Mouse (Mus musculus): ENCODE results near the gene Nfib.

The Nfib gene

DNA sequence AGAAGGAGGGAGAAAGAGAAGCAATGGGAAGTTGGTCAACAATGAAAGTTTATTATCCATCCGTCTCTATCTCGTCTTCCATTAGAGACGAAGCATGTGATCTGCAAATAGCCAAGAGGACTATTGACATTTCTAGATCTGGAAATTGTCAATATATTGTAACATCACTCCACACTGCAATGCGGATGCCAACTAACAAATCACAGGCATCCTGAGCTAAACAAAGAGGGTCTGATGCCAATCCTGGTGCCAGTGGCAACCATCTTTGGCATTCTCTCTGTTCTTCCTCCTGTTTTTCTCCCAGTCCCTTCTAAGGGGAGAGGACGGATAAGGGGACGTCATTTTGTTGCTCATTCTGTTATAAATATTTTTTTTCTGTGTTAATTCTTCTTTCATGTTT lies 209.9 kb downstream of the Nfib start:
- DNase-seq, result no peak

DNA sequence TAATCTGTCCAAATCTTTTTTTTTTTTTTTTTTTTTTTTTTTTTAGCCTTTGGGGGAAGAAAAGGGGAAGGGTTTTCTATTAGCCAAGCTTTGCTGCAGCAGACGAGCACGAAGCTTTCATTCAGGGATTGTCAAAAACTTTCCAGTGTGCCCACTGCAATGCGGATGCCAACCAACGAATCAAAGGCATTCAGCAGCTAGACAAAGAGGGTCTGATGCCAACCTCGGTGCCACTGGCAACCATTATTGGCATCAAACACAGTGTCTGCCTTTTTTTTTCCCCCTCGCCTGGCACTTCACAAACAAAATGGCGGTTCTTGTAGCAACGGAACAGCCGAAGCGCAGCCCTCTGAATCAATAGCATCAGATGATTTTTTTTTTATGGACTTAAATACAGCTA lies 210.7 kb downstream of the Nfib start:
- DNase-seq, result no peak

DNA sequence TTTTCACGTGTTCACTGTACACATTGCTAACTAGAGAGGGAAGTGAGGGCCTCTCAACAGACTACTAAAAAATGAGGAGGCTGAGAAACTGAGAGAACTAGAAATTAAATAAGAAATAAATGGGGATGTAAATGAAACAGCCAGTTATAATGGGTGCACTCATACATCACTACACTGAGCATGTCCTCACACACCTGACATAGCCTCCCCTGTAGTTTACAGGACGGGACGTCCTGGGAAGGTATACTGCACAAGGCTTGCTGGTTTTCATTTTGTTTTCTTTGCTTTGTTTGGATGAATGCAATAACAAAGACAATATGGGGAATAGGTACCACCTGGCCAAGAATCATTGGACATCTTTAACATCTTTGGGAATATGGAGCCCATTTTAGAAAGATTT lies 211.1 kb downstream of the Nfib start:
- DNase-seq, result no peak

DNA sequence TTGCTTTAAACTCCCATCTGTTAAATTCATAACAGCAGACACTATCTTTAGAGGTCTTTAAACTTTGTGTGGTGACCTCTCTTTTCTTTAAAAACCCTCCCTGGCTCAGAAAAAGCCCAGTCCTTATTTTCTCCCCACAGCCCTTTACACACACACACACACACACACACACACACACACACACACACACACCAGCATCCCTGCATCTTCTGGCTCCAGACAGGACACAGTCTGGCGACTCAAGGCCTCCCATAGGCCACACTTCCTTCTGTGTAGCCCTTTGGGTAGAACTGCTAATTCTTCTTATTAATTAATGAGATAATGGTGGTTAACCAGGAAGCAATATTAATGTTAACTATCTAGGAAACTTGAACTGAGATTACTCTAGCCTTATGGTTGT lies 211.7 kb downstream of the Nfib start:
- DNase-seq, result no peak

DNA sequence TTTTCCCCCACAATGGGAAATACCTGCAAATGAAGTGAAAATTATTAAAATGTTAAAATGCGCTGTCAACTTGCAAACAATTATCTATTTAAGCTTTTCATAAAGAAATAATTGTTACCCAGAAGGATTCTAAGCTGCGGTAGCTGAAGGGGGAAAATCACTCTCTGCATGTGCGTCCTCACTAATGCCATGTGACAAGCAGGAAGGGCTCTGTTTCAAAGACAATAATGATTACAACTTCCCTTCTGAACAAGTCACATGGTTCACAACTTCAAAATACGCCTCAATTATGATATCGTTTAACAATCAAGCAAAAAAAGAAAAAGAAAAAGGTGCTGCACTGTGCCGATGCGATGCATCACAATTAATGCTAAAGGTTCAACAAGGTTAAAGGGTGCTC lies 212.2 kb downstream of the Nfib start:
- no peak for DNase-seq

DNA sequence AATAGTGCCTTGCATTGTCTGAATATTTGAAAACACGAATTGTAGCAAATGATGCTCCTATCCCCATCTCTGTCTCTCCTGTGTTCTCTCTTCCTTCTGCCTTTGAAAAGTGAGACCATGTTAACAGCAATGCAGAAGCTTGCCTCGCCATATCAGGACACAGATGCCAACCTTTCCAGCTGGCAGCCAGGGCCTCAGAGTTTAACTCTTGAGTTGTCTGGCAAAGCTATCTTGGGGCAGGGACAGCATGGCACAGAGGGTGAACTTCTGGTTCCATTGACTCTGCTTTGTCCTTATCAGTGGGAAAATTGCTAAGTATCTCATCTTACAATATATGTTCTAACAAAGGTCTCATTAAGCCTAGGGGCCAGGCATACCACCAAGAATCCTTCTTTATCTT lies 212.8 kb downstream of the Nfib start:
- no peak for DNase-seq

DNA sequence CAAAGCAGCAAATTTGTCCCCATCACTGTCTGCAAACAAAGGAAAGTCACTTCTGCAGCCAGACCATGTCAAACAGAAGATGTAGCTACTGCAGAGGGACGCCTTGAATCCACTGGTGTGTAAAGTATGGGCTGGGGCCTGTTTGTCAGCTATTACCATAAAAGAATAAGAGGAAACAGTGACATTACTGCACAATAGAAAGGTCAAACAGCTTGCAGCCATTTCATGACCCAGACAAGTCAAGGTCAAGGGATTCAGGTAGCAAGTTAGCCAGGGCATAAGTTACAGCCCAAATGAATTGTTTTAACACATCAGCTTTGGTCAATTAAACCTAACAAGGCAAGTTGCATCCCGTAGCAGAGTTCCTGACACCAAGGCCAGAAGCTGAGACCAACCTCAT lies 215.6 kb downstream of the Nfib start:
- no peak for DNase-seq

DNA sequence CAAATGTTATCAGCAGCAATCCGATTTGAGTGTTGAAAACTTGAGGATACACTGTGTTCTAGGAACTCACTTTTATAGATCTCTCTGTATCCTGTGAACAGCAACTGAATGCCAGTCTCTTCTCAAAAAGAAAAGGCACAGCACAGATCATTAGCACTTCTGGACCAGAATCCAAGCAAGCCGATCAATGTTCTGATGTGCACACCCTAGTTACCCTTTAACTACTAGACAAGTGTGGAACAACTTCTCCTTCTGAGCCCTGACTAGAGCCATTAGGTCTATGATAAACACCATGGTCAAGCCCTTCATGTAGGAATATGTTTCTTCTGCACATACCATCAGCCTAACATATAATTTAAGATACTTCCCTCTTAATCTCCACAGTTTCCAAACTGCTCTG lies 219.6 kb downstream of the Nfib start:
- no peak for DNase-seq

DNA sequence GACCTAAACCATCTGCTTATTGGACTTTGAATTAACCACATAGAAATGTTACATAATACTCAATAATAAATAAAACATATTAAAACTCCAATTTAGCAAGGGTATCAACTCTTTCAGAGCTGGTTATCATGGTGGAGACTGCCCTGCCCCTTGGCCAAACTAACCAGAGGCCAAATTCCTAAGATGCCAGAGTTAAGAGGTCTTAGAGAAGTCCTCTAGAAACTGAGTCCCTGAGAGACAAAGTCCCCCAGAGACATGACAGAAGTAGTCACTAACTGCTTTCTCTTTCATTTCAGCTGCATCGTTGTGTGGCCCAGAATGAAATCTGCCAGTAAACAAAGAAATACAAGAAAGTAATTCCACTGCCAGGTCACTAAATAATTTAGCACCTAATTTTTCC lies 221.7 kb downstream of the Nfib start:
- DNase-seq, result no peak

DNA sequence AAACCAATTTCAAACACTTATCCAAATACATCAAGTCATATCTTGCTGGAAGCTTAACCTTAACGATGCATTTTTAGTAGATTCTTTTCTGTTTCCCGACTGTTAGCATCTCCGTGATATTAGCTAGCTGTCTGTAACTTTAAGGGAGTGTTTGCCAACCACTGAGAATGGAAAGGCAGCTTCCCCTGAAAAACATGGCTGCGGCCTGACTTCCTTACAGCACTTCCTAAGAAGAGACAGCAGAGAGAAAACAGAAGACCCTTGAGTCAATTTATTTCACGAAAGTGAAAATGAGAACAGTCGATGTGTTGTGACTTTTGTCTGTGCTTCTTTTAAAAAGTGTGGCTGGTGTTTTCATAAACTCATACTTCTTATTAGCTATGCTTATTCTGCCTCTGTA lies 222.3 kb downstream of the Nfib start:
- DNase-seq, result no peak

DNA sequence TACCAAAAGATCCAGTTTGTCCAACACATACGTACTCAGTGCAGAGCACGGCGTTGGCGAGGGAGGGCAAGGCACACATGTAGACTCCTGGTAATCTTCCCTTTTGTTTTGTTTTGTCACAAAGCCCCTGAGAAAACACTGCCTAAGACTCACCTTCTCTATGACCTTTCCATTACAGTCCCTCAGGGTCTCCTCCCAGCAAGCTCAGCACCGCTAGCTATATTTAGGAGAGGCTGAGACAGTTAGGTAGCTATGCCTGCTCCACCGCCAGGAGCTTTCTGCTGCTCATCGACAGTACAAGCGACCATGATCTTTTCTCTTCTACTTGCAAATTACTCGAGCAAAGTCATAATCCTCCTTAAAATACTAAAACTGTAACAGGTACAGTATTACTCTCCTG lies 224.9 kb downstream of the Nfib start:
- DNase-seq, result no peak

DNA sequence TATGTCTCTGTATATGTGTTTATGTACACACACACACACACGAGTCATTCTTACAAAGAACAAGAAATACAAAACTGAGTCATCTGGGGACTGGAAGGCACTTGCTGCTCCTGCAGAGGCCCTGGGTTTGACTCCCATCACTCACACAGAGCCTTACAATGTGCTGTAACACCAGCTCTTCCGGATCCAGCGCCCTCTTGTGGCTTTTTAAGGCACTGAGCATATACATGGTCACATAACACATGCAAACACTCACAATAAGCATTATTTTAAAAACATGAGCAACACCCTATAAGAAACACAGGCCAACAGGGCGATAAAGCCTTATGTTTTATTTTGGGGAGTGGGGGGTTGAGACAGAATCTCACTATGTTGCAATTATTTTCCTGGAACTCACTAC lies 226.2 kb downstream of the Nfib start:
- no peak for DNase-seq

DNA sequence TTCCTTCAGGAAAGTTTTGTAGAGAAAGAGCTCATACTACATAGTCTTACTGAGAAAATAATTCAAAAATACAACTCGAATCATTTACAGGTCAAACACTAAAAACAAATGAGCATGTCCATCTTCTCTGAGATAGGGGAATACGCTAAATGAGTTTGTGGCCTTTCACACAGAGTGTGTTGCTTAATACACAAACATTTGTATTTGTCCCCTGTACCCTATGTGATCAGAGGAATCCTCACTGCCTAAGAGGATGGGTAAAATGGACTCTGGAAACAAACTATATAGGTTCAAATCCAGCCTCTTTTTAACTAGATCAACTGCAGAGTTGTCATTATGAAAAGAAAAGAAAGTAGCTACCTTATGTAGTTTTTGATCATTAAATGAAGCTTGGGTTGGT lies 227.8 kb downstream of the Nfib start:
- DNase-seq, result no peak

DNA sequence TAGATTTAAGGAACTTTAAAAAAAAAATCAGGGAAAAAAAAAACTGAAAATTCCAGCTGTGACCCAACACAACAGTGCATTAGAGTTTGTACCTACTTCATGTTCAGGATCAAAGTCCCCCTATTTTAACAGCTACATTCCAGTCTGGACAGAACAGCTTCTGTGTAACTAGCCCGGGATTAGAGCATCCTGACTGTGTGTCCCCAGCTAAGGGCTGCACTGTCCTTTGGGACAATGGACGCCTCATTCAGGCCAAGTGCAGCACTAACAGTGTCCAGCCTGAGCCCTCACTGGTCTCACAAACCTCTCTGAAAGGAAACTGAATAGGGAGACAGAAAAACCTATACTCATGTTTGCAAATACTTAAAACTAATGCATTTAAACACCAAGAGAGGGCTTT lies 229.1 kb downstream of the Nfib start:
- DNase-seq, result no peak

DNA sequence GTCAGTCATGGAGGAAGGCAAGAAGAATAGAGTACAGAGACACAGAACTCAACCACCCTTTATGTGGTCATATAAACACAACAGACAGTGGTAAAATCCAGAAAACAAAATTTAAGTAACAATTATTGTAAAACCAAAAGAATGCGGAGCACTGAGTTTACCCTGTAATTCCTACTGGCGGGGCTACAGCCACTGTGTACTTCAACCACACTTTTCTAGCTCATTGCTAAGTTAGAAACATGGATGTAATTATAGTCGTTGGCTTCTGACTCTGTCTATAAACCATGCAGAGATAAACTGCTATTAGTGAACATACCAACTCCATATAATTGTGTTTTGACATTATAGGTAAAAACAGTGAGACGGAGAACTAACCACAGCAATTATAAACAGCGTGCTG lies 231.2 kb downstream of the Nfib start:
- no peak for DNase-seq

DNA sequence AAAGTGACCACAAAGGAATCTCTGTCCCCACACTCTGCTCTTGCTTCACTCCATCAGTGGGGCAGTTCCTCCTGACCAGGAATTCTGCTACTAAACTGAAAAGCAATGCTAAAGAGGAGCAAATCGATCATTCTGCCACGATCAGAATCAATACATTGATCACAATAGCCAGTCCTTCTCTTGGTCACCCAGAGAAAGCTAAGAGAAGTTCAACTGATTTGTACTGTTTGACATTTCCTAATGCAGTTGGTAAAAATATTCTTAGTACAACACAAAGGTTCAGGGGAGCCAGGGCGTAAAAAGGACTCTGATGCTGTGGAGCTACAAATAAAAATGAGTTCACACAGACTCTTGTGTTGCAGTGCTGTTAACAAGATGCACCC lies 234.6 kb downstream of the Nfib start:
- no peak for DNase-seq

DNA sequence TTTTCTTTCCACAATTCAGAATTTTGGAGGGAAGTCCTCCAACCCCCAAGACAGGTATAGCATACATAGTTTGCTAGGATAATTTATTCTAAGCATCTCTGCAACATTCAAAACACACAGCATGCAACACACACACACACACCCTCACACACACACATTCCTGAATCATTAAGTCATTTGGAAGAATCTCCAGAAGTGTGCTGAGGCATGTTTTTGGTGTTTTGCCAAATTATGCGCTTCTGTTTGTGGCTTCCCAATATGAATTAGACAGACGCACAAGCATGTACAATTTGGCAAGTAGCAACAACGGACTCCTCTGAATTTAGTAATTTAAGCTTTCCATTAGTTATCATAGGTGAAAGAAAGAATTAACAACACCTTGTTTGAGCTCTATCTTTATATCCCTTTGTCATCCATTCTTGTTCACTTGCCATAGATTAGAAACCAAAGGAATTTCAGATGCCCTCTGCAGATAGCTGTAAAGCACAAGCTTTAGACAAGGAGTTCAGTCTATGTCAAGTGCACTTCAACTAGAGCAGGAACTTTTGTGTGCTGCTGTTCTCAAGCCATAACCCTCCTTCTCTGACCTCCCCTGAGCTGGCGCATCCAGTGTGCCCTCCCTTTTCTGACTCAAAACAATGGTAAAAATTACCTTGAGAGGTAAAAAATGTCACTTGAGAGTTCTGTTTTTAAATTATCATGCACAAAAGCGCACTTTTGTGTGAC lies 235.2 kb downstream of the Nfib start:
- no peak for DNase-seq

DNA sequence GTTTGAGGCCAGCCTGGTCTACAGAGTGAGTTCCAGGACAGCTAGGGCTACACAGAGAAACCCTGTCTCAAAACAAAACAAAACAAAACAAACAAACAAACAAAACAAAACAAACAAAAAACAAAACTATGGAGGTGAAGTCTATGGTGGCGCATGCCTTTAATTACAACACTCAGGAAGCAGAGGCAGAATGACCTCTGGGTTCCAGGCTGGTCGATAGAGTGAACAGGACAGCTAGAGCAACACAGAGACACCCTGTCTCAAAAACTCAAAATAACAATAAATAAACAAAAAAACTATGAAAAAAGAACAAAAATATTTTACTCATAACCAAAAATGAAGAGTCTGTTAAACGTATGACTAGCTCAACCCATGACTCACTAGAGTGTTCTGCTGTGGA lies 236.6 kb downstream of the Nfib start:
- no peak for DNase-seq

DNA sequence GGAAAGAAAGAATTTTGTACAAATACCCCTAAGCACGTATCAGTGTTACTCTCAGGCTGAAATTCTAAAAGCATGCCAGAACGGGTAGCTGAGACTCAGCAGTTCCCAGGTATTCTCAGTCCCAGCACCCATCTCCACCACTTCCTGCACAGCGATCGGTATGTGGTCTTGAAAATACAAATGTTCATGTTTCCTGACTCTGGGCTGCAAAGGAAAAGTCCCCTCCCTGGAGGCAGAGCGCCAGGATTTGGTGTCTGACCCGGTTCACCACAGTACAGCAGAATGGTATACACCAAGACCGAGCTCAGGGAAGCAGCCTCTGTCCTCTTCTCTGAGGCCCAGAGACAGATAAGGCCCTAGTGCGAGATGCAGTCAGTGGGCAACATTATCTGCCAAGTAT lies 238.8 kb downstream of the Nfib start:
- DNase-seq, result peak; percentile 78

DNA sequence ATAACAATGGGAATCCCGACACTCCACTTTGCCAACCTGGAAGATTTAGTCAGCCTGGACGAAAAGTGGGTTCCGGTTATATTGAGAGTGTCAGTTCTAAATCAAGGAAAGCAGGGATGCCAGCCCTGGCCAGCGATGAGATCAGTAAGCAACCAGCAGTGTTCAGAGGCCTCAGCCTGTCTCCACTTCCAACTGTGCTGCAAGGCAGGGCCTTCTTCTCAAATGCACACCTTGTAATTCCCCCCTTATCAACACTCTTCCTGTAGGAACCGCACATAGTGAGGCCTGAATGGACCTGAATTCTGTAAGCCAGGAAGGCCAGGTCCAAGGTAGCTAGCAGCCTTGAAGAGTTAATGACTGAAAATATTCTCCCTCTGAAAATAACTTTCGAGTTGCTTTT lies 239.4 kb downstream of the Nfib start:
- peak; percentile 43 for DNase-seq

DNA sequence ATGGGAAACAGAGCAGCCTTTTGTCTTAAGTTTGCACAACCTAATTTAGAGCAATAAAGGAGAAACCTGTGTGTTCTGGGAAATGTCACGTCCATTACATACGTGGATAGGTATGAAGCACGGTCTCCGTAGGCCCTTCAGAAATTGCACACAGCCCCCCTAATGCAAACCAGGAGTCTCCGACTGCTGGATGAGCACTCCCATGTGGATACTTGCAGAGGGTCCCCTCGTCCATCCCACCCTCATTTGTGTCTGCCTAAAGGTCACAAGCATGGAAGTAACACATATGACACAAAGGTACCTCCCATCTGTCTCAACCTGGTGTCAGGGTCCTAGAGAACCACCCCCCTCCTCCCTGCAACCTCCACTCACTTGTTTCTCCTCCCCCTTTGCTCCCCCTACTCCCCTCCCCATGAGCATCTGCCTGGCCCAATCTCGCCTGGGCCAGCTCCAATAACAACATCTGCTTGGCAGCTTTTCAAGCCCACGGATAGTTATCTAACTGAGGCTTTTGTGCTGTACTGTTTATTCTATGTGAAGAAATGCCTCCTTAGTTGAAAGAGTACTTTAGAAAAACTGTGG lies 241.4 kb downstream of the Nfib start:
- peak; percentile 89 for DNase-seq

DNA sequence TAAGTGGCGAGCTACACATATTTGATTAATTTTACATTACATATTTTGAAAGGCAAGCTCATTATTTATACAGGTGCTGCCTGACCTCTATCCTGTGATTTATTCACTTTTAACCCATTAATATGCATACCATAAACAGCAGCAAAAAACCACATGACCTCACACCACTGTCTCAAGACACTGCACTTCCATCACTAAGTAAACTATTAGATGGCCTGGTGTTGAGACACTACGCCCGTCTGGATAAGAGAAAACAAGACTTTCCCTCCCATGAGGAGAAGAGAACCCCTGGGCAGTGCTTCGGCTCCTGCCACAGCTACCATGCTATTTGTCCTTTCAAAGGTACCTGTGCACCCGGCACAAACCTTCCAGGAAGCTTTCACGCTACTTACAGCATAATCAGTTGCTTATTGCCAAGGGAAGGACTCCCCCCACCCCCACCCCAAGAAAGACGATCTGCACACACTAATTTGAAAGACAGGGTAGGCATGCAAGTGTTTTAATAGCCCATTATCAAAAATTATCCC lies 242.3 kb downstream of the Nfib start:
- no peak for DNase-seq

DNA sequence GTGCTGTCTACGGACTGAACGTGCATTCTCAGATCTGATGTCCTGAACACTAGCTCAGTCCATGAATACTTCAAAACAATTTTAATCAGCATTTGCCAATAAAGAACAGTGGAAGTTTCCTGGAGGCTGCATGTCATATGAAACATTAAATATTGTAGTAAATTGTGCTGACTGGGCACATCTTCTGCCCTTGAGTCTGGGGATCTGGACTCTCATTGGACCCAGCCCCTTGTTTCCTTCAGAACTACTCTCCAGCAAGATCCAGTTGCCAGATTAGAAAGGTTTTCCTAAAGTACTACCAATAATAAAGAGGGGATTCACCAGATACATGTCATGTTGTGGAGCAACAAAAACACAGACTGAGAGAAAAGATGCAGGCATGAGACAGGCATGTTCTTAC lies 243.9 kb downstream of the Nfib start:
- no peak for DNase-seq

DNA sequence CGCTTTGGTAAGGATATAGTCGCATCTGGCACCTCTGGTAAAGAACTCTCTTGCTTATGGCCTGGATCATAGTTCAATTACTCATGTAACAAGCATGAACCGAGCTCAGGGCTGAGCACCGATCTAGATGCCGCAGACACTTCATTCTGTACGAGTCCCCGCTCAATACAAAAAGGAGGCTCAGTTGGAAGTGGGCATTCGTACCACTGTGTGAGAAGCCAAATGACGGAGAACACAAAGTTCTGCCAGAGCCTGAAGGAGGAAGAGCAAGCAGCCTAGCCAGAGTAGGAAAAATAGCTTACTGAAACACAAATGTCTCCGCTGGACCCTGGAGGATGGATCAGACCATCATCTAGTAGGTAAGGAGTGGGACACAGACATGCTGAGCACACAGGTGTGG lies 246.7 kb downstream of the Nfib start:
- DNase-seq, result no peak

DNA sequence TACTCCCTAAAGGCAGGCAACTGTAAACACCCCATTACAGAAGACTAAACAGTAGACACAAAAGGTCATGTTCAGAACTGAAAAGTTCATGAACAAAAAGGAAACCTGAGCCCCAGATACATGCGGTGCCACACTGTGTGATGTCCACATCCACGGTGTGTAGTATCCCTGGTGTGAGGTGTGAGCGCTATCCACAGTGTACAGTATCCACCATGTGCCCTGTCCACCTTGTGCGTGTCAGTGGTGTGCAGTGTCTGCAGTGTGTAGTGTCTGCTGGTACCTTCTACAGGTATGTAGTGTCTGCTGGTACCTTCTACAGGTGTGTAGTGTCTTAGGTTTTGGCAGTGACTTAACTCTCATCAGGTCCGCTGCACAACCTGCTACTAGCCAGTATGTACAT lies 248.6 kb downstream of the Nfib start:
- DNase-seq, result no peak
